Mouse (Mus musculus): ENCODE data around the gene Stn1. TPM values are rescaled to one million over a fixed set of nuclear protein-coding genes. Genes with fewer than 3 reads are reported as not detected.

The Stn1 gene
- polyA plus RNA-seq, 2 experiments, result 6.4 to 8.1 TPM

DNA sequence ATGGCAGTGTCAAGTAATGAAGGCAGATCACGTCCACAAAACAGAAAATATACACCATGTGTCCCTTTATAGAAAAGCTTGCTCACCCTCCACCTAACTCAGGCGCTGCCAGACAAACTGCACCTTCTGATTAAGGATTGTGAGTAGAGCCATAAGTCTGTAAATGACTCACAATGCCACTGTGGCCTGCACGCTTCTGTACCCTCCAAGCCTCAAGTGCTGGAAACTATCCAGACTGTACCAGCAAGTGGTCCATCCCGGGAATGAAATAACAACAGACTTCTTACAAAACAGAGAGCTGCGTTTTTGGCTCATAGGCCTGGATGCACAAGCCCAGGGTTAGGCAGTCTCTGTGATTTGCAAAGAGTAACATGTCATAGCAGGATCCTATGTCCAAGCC lies 15.9 kb downstream of the Stn1 start:
- WGBS (ENCODE audit: insufficient replicate concordance), result 75% methylated on average over 5 of the region's 5 CpGs

DNA sequence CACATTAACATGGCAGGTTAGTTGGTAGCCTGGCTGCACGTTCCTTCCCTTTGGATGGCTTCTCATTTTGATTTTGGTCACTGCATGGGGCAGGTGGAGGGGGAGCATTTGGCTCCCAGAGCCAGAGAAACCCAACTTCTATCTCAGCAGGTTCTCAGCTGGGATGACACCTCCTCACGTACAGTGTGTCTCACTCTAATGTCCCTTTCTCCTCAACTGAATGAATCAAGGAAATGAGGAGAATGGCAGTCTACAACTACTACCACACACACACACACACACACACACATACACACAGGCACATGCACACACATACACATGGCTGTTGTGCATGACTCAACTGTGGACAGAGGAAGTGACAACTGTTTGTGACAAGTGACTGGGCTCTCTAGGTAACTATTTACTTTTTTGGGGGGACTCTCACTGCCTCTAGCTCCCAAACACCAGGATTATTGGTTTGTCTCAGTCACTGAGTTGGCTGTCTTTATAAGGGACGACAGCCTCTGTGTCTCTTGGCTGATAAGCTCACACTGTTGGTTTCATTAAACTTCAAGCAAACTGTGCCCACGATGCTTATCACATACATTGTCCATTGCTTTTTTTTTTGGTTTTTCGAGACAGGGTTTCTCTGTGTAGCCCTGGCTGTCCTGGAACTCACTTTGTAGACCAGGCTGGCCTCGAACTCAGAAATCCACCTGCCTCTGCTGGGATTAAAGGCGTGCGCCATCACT lies 18.0 kb downstream of the Stn1 start:
- DNase-seq (ENCODE audit: low read depth in 3 of 3, low spot score in 3 of 3) (no peak), ATAC-seq (ENCODE audit: insufficient read depth) (peak; percentile 16; the same call in 1 of the 2 replicates)
- Histone ChIP-seq H3K4me3 (ENCODE audit: insufficient read depth in 1 of 2, low read depth in 2 of 2, low read length in 2 of 2) (peak overlapping the region; percentile 37 to 40; a peak in 3 of 4 replicates), H3K4me1 (replicated peaks; ENCODE audit: control insufficient read depth in 2 of 2, insufficient read depth in 2 of 2, low read length in 1 of 2) (peaks cover 25 to 33% of the 10 kb centered on the region in 2 experiments), H3K27me3 (ENCODE audit: control insufficient read depth, insufficient read depth, low read length) (no peaks in the 10 kb centered on the region), H3K9ac (replicated peaks) (peak overlapping the region; percentile 39), H3K27ac (peak overlapping the region; percentile 71), H3K36me3 (replicated peaks; ENCODE audit: control insufficient read depth, insufficient read depth, low read depth) (no peaks in the 10 kb centered on the region), H3K9me3 (ENCODE audit: control insufficient read depth, low read length) (no peaks in the 10 kb centered on the region), H3K4me2 (ENCODE audit: low read depth) (peak overlapping the region; percentile 74)
- TF ChIP-seq CTCF (IDR thresholded peaks at IDR 0.05; ENCODE audit: low read depth) (no peak), EP300 (IDR thresholded peaks at IDR 0.05; ENCODE audit: low read depth) (no peak)
- WGBS (ENCODE audit: insufficient replicate concordance), result 41% methylated on average over 8 of the region's 8 CpGs

More for the DNA sequence above, 15.9 kb downstream of the Stn1 start:
- ATAC-seq (ENCODE audit: insufficient read depth), result no peak
- Histone ChIP-seq H3K9me3 (ENCODE audit: control insufficient read depth, low read length) (no peaks in the 10 kb centered on the region), H3K36me3 (replicated peaks; ENCODE audit: control insufficient read depth, insufficient read depth, low read depth) (no peaks in the 10 kb centered on the region), H3K4me1 (replicated peaks; ENCODE audit: control insufficient read depth in 2 of 2, insufficient read depth in 2 of 2, low read length in 1 of 2) (peaks cover 25 to 33% of the 10 kb centered on the region in 2 experiments), H3K4me3 (ENCODE audit: insufficient read depth in 1 of 2, low read depth in 2 of 2, low read length in 2 of 2) (no peak overlapping the region), H3K9ac (replicated peaks) (no peak overlapping the region), H3K27me3 (ENCODE audit: control insufficient read depth, insufficient read depth, low read length) (no peaks in the 10 kb centered on the region), H3K27ac (no peak overlapping the region), H3K4me2 (ENCODE audit: low read depth) (no peak overlapping the region)
- no peak for DNase-seq (ENCODE audit: low read depth in 3 of 3, low spot score in 3 of 3)
- TF ChIP-seq EP300 (IDR thresholded peaks at IDR 0.05; ENCODE audit: low read depth) (no peak), CTCF (IDR thresholded peaks at IDR 0.05; ENCODE audit: low read depth) (no peak)

DNA sequence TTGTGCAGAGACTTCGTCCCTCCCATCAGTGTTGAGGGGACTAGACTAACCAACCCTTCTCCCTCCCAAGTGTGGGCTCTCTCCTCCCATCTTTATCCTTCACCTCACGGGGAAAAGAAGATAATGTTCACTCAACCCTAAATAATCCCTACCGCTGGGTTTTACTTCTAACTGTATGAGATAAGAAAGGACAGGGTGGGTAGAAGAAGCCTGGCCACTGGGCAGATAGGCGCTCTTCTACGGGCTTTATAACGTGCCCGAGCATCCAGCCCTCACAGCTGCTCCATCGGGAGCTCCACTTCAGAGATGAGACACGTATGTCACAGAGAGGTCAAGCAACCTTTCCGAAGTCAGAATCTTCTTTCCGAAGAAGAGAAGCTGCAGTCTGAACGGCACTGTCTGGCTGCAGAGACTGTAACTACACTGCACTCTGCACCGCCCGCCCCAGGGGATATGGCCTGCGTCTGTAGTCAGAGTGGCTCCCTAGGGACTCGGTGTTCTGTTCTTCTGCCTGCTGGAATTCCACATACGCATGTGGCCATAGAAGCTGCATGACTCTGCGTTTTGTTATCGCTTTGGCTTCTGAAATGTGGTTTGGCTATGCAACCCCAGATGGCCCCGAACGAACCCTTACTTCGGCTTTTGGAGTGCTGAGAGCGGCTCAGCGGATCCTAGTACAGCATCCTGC lies 18.7 kb downstream of the Stn1 start:
- Histone ChIP-seq H3K4me3 (ENCODE audit: insufficient read depth in 1 of 2, low read depth in 2 of 2, low read length in 2 of 2) (peak overlapping the region; percentile 37 to 40), H3K27me3 (ENCODE audit: control insufficient read depth, insufficient read depth, low read length) (no peaks in the 10 kb centered on the region), H3K4me2 (ENCODE audit: low read depth) (peak overlapping the region; percentile 74), H3K9me3 (ENCODE audit: control insufficient read depth, low read length) (no peaks in the 10 kb centered on the region), H3K36me3 (replicated peaks; ENCODE audit: control insufficient read depth, insufficient read depth, low read depth) (no peaks in the 10 kb centered on the region), H3K9ac (replicated peaks) (peak overlapping the region; percentile 39), H3K27ac (peak overlapping the region; percentile 71), H3K4me1 (replicated peaks; ENCODE audit: control insufficient read depth in 2 of 2, insufficient read depth in 2 of 2, low read length in 1 of 2) (peaks cover 25 to 33% of the 10 kb centered on the region in 2 experiments)
- TF ChIP-seq EP300 (IDR thresholded peaks at IDR 0.05; ENCODE audit: low read depth), result peak; percentile 39
- TF ChIP-seq CTCF (IDR thresholded peaks at IDR 0.05; ENCODE audit: low read depth), result no peak
- 25% methylated on average over 24 of the region's 24 CpGs for WGBS (ENCODE audit: insufficient replicate concordance)
- ATAC-seq (ENCODE audit: insufficient read depth) (peak; percentile 84), DNase-seq (ENCODE audit: low read depth in 3 of 3, low spot score in 3 of 3) (peak in 2 of 3 experiments; percentile 60 to 69)

DNA sequence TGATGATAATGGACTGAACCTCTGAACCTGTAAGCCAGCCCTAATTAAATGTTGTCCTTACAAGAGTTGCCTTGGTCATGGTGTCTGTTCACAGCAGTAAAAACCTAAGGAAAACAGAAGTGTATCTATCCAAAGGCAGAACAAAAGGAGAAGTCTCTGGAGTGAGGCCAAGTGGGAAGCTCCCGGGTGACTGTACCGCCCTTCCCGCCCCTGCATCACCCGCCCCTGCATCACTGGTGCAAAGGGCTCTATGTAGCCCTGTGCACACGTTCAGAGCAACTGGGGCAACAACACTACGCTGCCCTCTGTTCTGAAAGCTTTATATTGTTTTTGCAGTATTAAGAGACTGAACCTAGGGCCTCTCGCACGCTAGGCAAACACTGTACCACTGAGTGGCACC lies 19.7 kb downstream of the Stn1 start:
- H3K4me2 ChIP-seq (ENCODE audit: low read depth), result no peak overlapping the region
- H3K4me1 ChIP-seq (replicated peaks; ENCODE audit: control insufficient read depth in 2 of 2, insufficient read depth in 2 of 2, low read length in 1 of 2), result peaks cover 25 to 33% of the 10 kb centered on the region in 2 experiments
- H3K9ac ChIP-seq (replicated peaks), result no peak overlapping the region
- H3K27me3 ChIP-seq (ENCODE audit: control insufficient read depth, insufficient read depth, low read length), result no peaks in the 10 kb centered on the region
- H3K4me3 ChIP-seq (ENCODE audit: insufficient read depth in 1 of 2, low read depth in 2 of 2, low read length in 2 of 2), result no peak overlapping the region
- H3K9me3 ChIP-seq (ENCODE audit: control insufficient read depth, low read length), result no peaks in the 10 kb centered on the region
- WGBS (ENCODE audit: insufficient replicate concordance), result 76% methylated on average over 8 of the region's 8 CpGs
- TF ChIP-seq CTCF (IDR thresholded peaks at IDR 0.05; ENCODE audit: low read depth) (no peak), EP300 (IDR thresholded peaks at IDR 0.05; ENCODE audit: low read depth) (no peak)
- ATAC-seq (ENCODE audit: insufficient read depth) (no peak), DNase-seq (ENCODE audit: low read depth in 3 of 3, low spot score in 3 of 3) (no peak)
- no peaks in the 10 kb centered on the region for H3K36me3 ChIP-seq (replicated peaks; ENCODE audit: control insufficient read depth, insufficient read depth, low read depth)
- H3K27ac ChIP-seq, result no peak overlapping the region

DNA sequence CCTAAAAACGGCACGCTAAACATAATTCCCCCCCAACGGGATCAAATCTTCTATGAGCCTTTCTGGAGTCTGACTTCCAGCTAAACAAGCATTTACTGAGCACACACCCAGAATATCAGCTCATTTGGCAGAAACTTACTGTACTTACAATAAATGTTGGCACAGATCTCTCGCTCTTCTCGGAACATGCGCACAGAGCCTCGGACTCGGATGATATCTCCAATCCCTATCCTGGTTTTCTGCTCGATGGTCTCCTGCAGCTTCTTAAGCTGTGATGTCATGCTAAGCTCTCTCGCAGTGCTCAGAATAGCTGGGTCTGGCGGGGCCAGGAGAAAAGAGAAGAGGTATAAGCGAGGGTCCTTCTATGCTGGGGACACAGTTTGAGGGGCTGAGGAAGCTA lies 20.4 kb downstream of the Stn1 start:
- DNase-seq (ENCODE audit: low read depth in 3 of 3, low spot score in 3 of 3) (no peak), ATAC-seq (ENCODE audit: insufficient read depth) (no peak)
- no peaks in the 10 kb centered on the region for H3K9me3 ChIP-seq (ENCODE audit: control insufficient read depth, low read length)
- H3K9ac ChIP-seq (replicated peaks), result no peak overlapping the region
- no peak for TF ChIP-seq CTCF (IDR thresholded peaks at IDR 0.05; ENCODE audit: low read depth)
- TF ChIP-seq EP300 (IDR thresholded peaks at IDR 0.05; ENCODE audit: low read depth), result no peak
- peaks cover 25 to 33% of the 10 kb centered on the region in 2 experiments for H3K4me1 ChIP-seq (replicated peaks; ENCODE audit: control insufficient read depth in 2 of 2, insufficient read depth in 2 of 2, low read length in 1 of 2)
- no peak overlapping the region for H3K4me2 ChIP-seq (ENCODE audit: low read depth)
- 81% methylated on average over 12 of the region's 12 CpGs for WGBS (ENCODE audit: insufficient replicate concordance)
- H3K4me3 ChIP-seq (ENCODE audit: insufficient read depth in 1 of 2, low read depth in 2 of 2, low read length in 2 of 2), result no peak overlapping the region
- no peak overlapping the region for H3K27ac ChIP-seq
- H3K36me3 ChIP-seq (replicated peaks; ENCODE audit: control insufficient read depth, insufficient read depth, low read depth), result no peaks in the 10 kb centered on the region
- H3K27me3 ChIP-seq (ENCODE audit: control insufficient read depth, insufficient read depth, low read length), result no peaks in the 10 kb centered on the region

All from liver, embryonic 14.5 days (tissue).